Mouse (Mus musculus) cerebellum, adult (tissue): ENCODE measurements at regions not wholly inside any gene's neighbourhood (a gene's known extent, or its start where the extent isn't known, plus 50 kb on each side); places are given as distances from the start of the nearest gene placed in this dataset.

Experiments used
- ATAC-seq: cut with Nextera tagmentation; 2 replicates; pipeline ENCODE4 v1.9.2; 2017; ENCODE audit warnings: mild to moderate bottlenecking, moderate library complexity, mixed read lengths; ENCODE audit not compliant: insufficient number of reproducible peaks, low FRiP score, low TSS enrichment

- no peak for ATAC-seq
These were observed 193.7 kb downstream of the Suds3 start for GRCm38 (mm10) chr5:116922059-116922671.

DNA sequence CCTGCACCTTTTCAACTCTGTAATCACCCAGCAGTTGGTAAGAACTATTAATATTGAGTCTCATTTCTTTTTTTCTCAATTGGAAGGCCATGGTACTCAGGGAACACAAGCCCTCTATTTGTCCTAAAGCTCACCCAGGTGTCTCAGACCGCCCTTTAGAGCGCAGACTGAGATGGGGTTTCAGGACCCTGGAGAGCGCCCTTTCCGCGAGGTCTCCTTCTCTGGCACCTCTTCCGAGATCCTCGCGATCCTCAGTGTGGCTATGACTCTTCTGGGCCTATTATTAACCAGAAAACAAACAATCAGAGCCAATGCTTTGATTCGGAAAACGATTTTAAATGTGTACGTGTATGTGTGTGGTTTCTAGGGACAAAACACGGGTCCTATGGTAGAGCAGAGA is 201.0 kb downstream of the Suds3 start:
- no peak for ATAC-seq

DNA sequence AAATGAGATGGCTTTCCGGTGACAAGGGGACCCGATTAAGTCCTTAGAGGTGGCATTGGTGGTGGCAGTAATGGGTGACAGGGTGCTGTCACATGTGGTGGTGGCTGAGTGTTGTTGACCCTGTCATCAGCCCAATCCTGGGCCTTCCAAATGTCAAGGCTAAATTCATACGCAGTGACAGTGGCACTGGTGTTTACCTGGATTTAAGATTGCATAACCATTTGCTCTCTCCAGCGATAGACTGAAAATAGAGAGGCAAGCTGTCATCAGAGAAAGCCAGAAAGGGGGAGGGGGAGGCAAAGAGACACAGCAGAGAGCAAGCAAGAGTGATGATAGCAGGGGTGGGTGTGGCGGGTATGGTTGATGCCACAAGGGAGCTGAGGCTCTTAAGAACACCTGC is 215.1 kb downstream of the Suds3 start:
- no peak for ATAC-seq

GRCm38 (mm10) chr5:116897391-116897790 is 218.5 kb downstream of the Suds3 start:
- ATAC-seq, result no peak

GRCm38 (mm10) chr5:116895036-116895783 is 220.7 kb downstream of the Suds3 start:
- no peak for ATAC-seq

- no peak for ATAC-seq
These were observed 221.3 kb downstream of the Suds3 start for GRCm38 (mm10) chr5:116894575-116894974.

- no peak for ATAC-seq
These were observed 223.0 kb downstream of the Suds3 start for GRCm38 (mm10) chr5:116892877-116893276.

DNA sequence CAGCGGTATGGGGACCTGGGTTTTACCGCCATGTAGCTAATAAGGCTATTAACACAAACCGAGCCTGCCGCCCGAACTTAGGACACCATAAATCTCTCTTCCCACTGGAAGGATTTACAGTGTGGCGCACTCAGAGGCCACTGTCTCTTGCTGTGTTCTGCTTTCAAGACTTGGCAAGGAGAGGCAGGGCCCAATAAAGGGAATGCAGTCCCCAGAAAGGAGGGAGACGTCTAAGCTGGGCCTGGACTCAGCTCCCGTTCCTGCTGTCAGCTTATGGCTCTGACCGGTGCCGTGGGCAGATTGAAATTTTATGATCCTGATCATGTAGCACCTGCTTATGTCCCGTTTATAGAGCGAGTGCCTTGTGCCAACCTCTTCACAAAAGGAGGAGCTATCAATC is 226.7 kb downstream of the Suds3 start:
- ATAC-seq, result no peak

GRCm38 (mm10) chr5:116886181-116887136 is 229.5 kb downstream of the Suds3 start:
- peak; percentile 10; the same call in 1 of the 2 replicates for ATAC-seq

DNA sequence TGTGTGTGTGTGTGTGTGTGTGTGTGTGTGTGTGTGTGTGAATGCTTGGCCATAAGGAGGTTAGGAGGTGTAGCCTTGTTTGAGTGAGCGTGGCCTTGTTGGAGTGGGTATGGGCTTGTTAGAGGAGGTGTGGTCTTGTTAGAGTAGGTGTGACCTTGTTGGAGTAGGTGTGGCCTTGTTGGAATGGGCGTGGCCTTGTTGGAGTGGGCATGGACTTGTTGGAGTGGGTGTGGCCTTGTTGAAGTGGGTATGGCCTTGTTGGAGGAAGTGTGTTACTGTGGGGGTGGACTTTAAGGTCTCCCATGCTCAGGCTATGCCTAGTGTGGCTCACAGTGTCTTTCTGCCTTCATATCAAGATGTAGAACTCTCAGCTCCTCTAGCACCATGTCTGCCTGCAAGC is 236.2 kb downstream of the Suds3 start:
- no peak for ATAC-seq

GRCm38 (mm10) chr5:116874941-116875340 is 241.0 kb downstream of the Suds3 start:
- no peak for ATAC-seq

- ATAC-seq, result no peak
These were observed 247.8 kb downstream of the Suds3 start for GRCm38 (mm10) chr5:116868115-116868514.

DNA sequence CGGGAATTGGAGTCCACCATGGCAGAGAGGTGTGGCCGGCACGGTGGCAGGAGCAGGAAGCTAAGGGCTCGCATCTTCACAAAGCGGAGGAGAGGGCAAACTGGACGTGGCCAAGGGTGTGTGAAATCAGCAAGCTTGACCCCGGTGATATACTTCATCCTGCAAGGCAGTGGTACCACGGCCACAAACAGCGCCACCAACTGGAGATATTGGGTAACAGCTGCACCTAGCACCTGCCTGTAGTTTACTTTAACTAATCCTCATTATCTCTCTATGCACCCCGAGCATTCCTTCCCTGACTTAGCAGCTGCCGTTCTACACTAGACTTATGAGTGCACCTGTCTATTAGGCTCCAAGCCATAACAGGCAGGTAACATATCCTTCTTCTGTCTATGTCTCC is 251.6 kb downstream of the Suds3 start:
- no peak for ATAC-seq

- no peak for ATAC-seq
These were observed 261.1 kb upstream of the Srrm4 start for GRCm38 (mm10) chr5:116852691-116853090.

- no peak for ATAC-seq
These were observed 240.3 kb upstream of the Srrm4 start for GRCm38 (mm10) chr5:116831874-116832273.

DNA sequence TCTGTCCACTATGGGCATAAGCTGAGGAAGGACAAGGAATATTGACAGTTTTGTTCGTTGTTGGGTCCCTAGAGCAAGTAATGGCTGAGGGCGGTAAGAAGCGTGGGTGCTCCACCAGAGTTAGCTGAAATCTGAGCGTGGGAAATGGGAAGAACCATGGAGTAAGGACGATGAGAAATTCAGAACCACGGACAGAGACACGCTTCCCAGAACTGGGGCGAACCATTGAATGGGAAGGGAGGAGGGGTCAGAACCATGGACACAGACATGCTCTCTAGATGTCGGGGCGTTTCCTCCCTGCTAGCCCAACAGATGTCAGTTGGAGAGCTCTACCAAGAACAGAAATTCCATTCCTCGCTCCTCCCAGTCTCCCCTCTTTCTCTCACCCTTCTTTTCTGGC is 238.2 kb upstream of the Srrm4 start:
- ATAC-seq, result no peak

- ATAC-seq, result no peak
These were observed 231.6 kb upstream of the Srrm4 start for GRCm38 (mm10) chr5:116823260-116823659.

- ATAC-seq, result no peak
These were observed 230.5 kb upstream of the Srrm4 start for GRCm38 (mm10) chr5:116822141-116822540.

DNA sequence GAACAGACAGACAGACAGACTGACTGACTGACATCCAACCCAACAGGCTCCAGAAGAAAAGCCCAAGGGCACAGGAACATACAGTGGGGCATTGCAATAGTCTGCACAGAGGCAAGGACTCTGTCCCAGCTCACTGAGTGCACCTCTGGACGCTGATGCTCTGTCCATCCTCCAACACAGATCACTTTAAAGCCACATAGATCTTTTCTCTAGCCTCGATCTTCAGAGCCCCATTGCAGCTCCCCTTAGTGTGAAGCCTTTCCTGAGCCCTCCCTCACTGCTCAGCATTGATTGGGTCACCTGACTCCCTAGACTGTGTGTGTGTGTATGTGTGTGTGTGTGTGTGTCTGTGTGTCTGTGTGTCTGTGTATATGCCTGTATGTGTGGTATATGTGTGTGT is 218.2 kb upstream of the Srrm4 start:
- ATAC-seq, result no peak

- ATAC-seq, result no peak
These were observed 217.6 kb upstream of the Srrm4 start for GRCm38 (mm10) chr5:116809001-116809759.
